Mouse (Mus musculus) right cerebral cortex, adult 2 months (tissue): Measurements from ENCODE around the gene Golga7b.
A peak's percentile ranks its signal among the peaks of the same experiment; 100 is the strongest.

Source experiments
- DNase-seq, 2 experiments: peaks; one replicate each; pipeline ENCODE4 v3.0.0; 2021 to 2022; ENCODE audit warnings: low spot score in 2 of 2

The Golga7b gene

GRCm38 (mm10) chr19:42249976-42250914 lies 2.9 kb downstream of the Golga7b start:
- no peak for DNase-seq

- DNase-seq = peak in 1 of 2 experiments; percentile 68
Observed at GRCm38 (mm10) chr19:42255438-42255783, 8.0 kb downstream of the Golga7b start.

- peak; percentile 39 to 53 for DNase-seq
Observed at GRCm38 (mm10) chr19:42255784-42256610, 8.6 kb downstream of the Golga7b start.

GRCm38 (mm10) chr19:42256611-42257240 lies 9.4 kb downstream of the Golga7b start:
- DNase-seq = peak; percentile 48 to 53

GRCm38 (mm10) chr19:42257241-42257635 lies 9.9 kb downstream of the Golga7b start:
- no peak for DNase-seq

- DNase-seq = no peak
Observed at GRCm38 (mm10) chr19:42258031-42258430, 10.7 kb downstream of the Golga7b start.

DNA sequence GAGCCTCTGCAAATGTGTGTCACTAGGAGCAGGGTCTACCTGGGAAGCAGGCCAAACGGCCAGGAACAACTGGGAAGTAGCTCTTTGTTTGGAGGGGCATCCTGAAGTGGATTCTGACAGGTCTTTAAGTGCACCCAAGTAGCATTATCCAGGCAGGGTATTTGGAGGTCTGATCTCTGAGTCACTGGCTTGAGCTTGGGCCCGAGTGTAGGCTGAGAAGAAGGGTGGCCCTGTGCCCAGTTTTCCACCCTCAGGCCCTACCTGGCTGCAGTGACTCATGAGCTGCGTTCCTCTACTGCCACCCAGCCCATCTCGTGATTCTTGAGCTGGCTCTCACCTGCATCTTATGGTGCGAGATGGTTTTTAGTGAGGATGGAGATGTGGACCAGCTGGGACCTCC lies 11.2 kb downstream of the Golga7b start:
- DNase-seq = peak; percentile 33 to 51

- no peak for DNase-seq
Observed at GRCm38 (mm10) chr19:42260486-42260885, 13.1 kb downstream of the Golga7b start.

- DNase-seq = no peak
Observed at GRCm38 (mm10) chr19:42263524-42263923, 16.1 kb downstream of the Golga7b start.

- DNase-seq = no peak
Observed at GRCm38 (mm10) chr19:42268337-42268736, 21.0 kb downstream of the Golga7b start.

- no peak for DNase-seq
Observed at GRCm38 (mm10) chr19:42270119-42270518, 22.7 kb downstream of the Golga7b start.

DNA sequence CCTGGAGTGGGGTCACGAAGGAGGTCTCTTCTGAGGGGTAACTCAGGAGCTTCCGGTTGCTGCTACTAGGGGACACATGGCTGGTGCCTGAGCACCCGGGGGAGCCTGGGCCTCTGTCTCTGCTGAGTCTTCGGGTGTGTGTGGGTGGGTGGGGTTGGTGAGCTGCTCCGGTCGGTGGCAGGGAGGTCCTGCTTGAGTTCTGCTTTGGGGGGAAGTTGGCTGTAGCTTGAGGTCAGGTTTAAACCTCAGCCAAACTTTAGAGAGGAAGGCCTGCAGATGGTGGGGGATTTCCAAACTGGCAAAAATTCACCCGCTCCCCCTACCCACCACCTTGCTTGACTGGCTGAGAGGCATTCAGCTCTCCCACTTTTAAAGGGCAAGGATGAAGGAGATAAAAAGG lies 23.8 kb downstream of the Golga7b start:
- DNase-seq = no peak

DNA sequence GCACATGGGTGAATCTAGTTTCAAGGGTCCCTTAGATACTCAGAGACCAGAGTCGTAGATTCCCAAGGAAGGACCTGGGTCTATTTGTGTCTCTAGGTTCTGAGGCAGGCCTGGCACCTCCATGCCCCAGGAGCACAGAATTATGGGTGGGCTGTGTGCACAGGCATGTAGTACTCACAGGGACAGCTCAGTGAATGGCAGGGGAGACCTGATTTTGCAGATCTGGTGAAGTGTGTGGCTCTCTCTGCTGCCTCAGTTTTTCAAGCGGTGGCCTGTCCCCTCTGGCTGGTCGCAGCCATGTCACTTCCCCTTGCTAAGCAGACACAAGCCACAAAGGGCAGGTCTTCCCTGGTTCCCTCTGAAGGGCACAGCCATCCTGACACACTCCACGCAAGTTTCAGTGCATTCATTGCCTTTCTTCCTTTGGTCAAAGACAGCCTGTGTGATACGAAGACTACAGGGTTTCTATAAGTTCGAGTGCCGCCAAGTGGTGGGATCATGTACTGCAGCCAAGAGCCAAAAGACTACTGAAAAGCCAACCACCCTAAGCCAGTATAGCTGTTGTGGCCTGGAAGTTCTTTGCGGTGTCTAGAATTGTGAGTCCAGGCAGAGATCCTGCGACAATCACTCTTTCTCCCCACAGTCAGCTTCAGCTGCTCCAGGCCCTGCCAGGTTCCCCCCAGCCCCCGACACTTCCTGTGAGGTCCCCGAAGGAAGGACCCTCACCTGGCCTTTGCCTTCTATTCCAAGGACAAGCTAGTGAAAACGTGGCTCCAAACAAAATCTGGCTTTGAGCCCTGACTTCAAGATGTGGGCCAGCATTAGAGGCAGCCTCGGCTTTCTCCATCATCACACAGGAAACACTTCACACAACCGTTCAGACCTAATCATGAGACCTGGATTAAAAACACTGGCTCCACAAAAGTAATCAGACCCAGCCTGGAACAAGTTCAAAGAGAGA lies 24.9 kb downstream of the Golga7b start:
- DNase-seq = peak; percentile 97

DNA sequence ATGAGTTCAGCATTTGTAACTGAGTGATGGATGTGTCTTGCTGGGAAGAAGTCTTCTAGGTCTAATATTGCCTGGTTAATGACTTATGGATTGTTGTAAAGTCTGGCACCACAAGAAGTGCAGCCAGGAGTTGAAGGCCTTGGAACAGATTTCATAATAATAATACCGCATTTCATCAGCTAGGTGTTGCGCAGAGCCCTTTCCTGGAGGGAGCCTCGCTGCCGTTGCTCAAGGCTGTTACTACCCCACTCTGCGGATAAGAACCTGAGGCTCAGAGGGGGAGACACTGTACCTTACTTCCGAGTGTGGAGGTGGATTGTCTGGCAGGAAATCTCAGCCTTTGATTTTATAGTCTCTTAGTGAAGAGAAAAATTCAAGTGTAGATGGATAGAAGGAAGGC lies 29.9 kb downstream of the Golga7b start:
- DNase-seq = no peak

DNA sequence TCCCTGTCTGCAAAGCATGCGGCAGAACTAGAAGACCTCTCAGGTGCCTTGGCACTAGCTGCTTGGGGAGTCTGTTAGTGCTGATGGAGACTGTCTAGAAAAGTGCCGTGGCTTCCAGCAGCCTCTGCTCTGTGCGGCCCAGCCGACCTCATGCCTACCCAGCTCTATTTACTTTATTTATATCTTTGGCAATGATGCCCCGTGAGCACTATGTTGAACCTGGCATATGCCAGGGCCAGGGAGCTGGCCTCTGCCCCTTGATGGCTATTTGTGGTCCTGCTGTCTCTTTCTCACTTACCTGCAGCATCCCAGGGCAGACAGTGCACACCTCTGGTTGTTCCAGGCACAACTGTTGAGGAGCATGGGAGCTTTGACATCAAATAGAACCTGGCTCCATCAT lies 31.1 kb downstream of the Golga7b start:
- no peak for DNase-seq

DNA sequence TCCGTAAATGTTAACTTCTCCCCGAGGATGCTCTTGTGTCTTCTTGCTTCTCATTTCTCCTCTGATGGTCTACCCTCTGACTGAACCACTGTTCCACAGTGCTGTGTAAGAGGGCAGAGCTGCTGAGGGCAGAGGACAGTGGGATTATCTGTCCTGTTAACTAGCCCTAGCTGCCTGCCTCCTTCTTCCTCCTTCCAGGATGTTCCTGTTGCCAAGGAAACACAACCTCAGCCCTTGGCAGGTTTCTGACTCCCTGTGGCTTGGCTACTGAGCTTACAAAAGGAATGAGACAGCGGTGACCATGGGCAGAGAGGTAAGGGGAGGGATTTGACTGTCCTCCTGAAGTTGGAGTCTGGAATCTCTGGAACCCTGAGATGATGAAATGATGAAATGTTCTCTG lies 32.2 kb downstream of the Golga7b start:
- DNase-seq = no peak

GRCm38 (mm10) chr19:42284178-42284577 lies 36.8 kb downstream of the Golga7b start:
- no peak for DNase-seq

GRCm38 (mm10) chr19:42288361-42288760 lies 41.0 kb downstream of the Golga7b start:
- no peak for DNase-seq

DNA sequence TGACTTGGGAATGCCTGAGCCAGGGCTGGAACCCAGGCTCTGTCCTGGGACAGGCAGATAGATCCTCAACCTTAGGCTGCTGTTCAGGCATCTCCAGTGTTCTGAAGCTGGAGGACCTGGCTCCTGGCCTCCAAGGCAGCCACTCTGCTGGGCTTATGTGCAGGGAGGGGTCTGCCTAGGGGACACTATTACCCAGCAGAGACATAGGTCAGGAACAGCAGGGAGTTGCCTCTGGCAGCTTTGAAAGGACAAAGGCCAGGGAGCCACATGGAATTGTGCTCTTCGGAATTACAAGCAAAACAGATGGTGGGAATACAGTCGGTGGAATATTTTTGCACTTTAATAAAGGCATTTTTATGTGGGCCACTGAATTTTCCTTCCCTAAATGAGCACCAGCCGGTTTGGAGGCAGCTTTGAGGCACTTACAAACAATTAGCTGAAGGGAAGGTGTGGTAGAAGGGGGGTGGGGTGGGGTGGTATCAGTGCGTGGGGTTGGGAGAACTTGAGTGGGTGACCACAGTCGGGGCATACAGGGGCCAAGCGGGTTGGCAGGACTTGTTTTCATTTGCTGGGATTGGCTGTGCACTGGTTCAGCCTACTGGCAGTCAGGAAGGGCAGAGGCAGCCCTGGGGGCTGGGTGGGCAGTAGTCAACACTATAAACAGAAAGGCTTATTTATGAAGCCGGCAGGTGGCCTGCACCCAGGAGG lies 43.7 kb downstream of the Golga7b start:
- DNase-seq = peak; percentile 31 to 43

GRCm38 (mm10) chr19:42292106-42292505 lies 44.7 kb downstream of the Golga7b start:
- DNase-seq = no peak
